Mouse (Mus musculus) intestine, embryonic 16.5 days (tissue): ENCODE measurements at regions not wholly inside any gene's neighbourhood (a gene's known extent, or its start where the extent isn't known, plus 50 kb on each side); places are given as distances from the start of the nearest gene placed in this dataset.

Source experiments
- ATAC-seq: fragments of 200-750 bp; cut with Nextera tagmentation; 2 replicates; pipeline ENCODE4 v1.8.0; 2017; ENCODE audit warnings: moderate TSS enrichment, moderate library complexity
- H3K27ac ChIP-seq: fragments of 300-500 bp; sonication (generic); 2 replicates; pipeline ENCODE4 v1.5.1; 2014; ENCODE audit warnings: mild to moderate bottlenecking, low read length
- H3K27me3 ChIP-seq: fragments of 300-500 bp; sonication (generic); replicated peaks from 2 replicates; pipeline ENCODE4 v1.6.1; 2014; ENCODE audit warnings: low read length, control low read depth, mixed read lengths; ENCODE audit not compliant: control insufficient read depth, insufficient read depth
- H3K36me3 ChIP-seq: fragments of 300-500 bp; sonication (generic); 2 replicates; pipeline ENCODE4 v1.6.1; 2014; ENCODE audit warnings: low read length, control low read depth; ENCODE audit not compliant: control insufficient read depth, insufficient read depth
- H3K4me1 ChIP-seq: fragments of 300-500 bp; sonication (generic); 2 replicates; pipeline ENCODE4 v1.6.1; 2014; ENCODE audit warnings: low read length, control low read depth, mixed read lengths; ENCODE audit not compliant: control insufficient read depth, insufficient read depth
- H3K4me2 ChIP-seq: fragments of 300-500 bp; sonication (generic); 2 replicates; pipeline ENCODE4 v1.6.1; 2014; ENCODE audit warnings: low read depth, low read length, control low read depth
- H3K4me3 ChIP-seq: fragments of 300-500 bp; sonication (generic); 2 replicates; pipeline ENCODE4 v1.5.1; 2014; ENCODE audit warnings: mild to moderate bottlenecking, low read length
- H3K9ac ChIP-seq: fragments of 300-500 bp; sonication (generic); 2 replicates; pipeline ENCODE4 v1.6.1; 2014; ENCODE audit warnings: low read depth, low read length
- H3K9me3 ChIP-seq: fragments of 300-500 bp; sonication (generic); 2 replicates; pipeline ENCODE4 v1.6.1; 2016; ENCODE audit warnings: low read length, control low read depth; ENCODE audit not compliant: control insufficient read depth
- WGBS: fragments of 180-500 bp; shearing (Covaris S2); extraction: QIAGEN DNeasy Blood & Tissue Kit; methylation state at CpG from one replicate; pipeline ENCODE4 v1.1.7; 2014; 5-methylcytosine and 5-hydroxymethylcytosine counted together

- peaks cover 1% of the 10 kb centered on the region; the same call in 1 of the 2 replicates for H3K4me1 ChIP-seq
- H3K9me3 ChIP-seq: no peaks in the 10 kb centered on the region
- no peak for ATAC-seq
- no peak overlapping the region for H3K9ac ChIP-seq
- WGBS: 69% methylated on average over 4 of the region's 4 CpGs
- no peak overlapping the region for H3K4me3 ChIP-seq
- 0 out of 2 replicates have a peak, but pooled peaks cover 2% of the 10 kb centered on the region for H3K27me3 ChIP-seq
- H3K27ac ChIP-seq: no peak overlapping the region
- H3K36me3 ChIP-seq: no peaks in the 10 kb centered on the region
- H3K4me2 ChIP-seq: no peak overlapping the region
Measured at GRCm38 (mm10) chr1:61228942-61229341, 251.2 kb downstream of the Icos start.

GRCm38 (mm10) chr1:61233001-61233400 is 255.3 kb downstream of the Icos start:
- Histone ChIP-seq H3K4me1 (peaks cover 4% of the 10 kb centered on the region; the same call in 1 of the 2 replicates), H3K36me3 (no peaks in the 10 kb centered on the region), H3K9me3 (no peaks in the 10 kb centered on the region), H3K4me2 (no peak overlapping the region), H3K4me3 (no peak overlapping the region), H3K27me3 (0 out of 2 replicates have a peak, but pooled peaks cover 2% of the 10 kb centered on the region), H3K9ac (no peak overlapping the region), H3K27ac (no peak overlapping the region)
- no peak for ATAC-seq
- 72% methylated on average over 1 of the region's 1 CpGs for whole genome bisulfite sequencing

GRCm38 (mm10) chr1:61233476-61234297 is 256.0 kb downstream of the Icos start:
- Histone ChIP-seq H3K36me3 (no peaks in the 10 kb centered on the region), H3K9me3 (no peaks in the 10 kb centered on the region), H3K27ac (no peak overlapping the region), H3K4me2 (no peak overlapping the region), H3K9ac (no peak overlapping the region), H3K27me3 (0 out of 2 replicates have a peak, but pooled peaks cover 2% of the 10 kb centered on the region), H3K4me3 (no peak overlapping the region), H3K4me1 (peaks cover 4% of the 10 kb centered on the region; the same call in 1 of the 2 replicates)
- 25% methylated on average over 10 of the region's 10 CpGs for WGBS
- no peak for ATAC-seq

GRCm38 (mm10) chr1:61234298-61234682 is 256.6 kb downstream of the Icos start:
- no peak overlapping the region for H3K27ac ChIP-seq
- 33% methylated on average over 1 of the region's 1 CpGs for WGBS
- no peak overlapping the region for H3K4me3 ChIP-seq
- H3K4me2 ChIP-seq: no peak overlapping the region
- 0 out of 2 replicates have a peak, but pooled peaks cover 2% of the 10 kb centered on the region for H3K27me3 ChIP-seq
- H3K4me1 ChIP-seq: peaks cover 4% of the 10 kb centered on the region; the same call in 1 of the 2 replicates
- H3K36me3 ChIP-seq: no peaks in the 10 kb centered on the region
- H3K9me3 ChIP-seq: no peaks in the 10 kb centered on the region
- ATAC-seq: no peak
- no peak overlapping the region for H3K9ac ChIP-seq

- ATAC-seq: no peak
- H3K9me3 ChIP-seq: no peaks in the 10 kb centered on the region
- peaks cover 4% of the 10 kb centered on the region; the same call in 1 of the 2 replicates for H3K4me1 ChIP-seq
- H3K4me3 ChIP-seq: no peak overlapping the region
- no peak overlapping the region for H3K4me2 ChIP-seq
- no peak overlapping the region for H3K9ac ChIP-seq
- H3K27ac ChIP-seq: no peak overlapping the region
- 76% methylated on average over 2 of the region's 2 CpGs for WGBS
- no peaks in the 10 kb centered on the region for H3K36me3 ChIP-seq
- 0 out of 2 replicates have a peak, but pooled peaks cover 2% of the 10 kb centered on the region for H3K27me3 ChIP-seq
Measured at GRCm38 (mm10) chr1:61236511-61236910, 258.8 kb downstream of the Icos start.

GRCm38 (mm10) chr1:61238668-61239067 is 260.9 kb downstream of the Icos start:
- no peak overlapping the region for H3K27ac ChIP-seq
- no peak for ATAC-seq
- H3K4me2 ChIP-seq: no peak overlapping the region
- no peak overlapping the region for H3K9ac ChIP-seq
- peaks cover 4% of the 10 kb centered on the region; the same call in 1 of the 2 replicates for H3K4me1 ChIP-seq
- 75% methylated on average over 3 of the region's 3 CpGs for WGBS
- H3K4me3 ChIP-seq: no peak overlapping the region
- H3K36me3 ChIP-seq: no peaks in the 10 kb centered on the region
- no peaks in the 10 kb centered on the region for H3K9me3 ChIP-seq
- no peaks in the 10 kb centered on the region for H3K27me3 ChIP-seq

GRCm38 (mm10) chr1:61257561-61257960 is 279.8 kb downstream of the Icos start:
- H3K27me3 ChIP-seq: no peaks in the 10 kb centered on the region
- H3K27ac ChIP-seq: no peak overlapping the region
- H3K4me2 ChIP-seq: no peak overlapping the region
- H3K9me3 ChIP-seq: no peaks in the 10 kb centered on the region
- no peak for ATAC-seq
- H3K4me1 ChIP-seq: no peaks in the 10 kb centered on the region
- no peaks in the 10 kb centered on the region for H3K36me3 ChIP-seq
- H3K4me3 ChIP-seq: no peak overlapping the region
- H3K9ac ChIP-seq: no peak overlapping the region

GRCm38 (mm10) chr1:61263466-61263865 is 285.7 kb downstream of the Icos start:
- H3K4me2 ChIP-seq: 0 out of 2 replicates have a peak overlapping the region, but pooled peaks have one; percentile 7
- no peak overlapping the region for H3K9ac ChIP-seq

GRCm38 (mm10) chr1:61265706-61266127 is 288.0 kb downstream of the Icos start:
- no peaks in the 10 kb centered on the region for H3K36me3 ChIP-seq
- H3K27me3 ChIP-seq: no peaks in the 10 kb centered on the region
- WGBS: 45% methylated on average over 4 of the region's 4 CpGs
- no peak overlapping the region for H3K9ac ChIP-seq
- no peak for ATAC-seq
- H3K27ac ChIP-seq: no peak overlapping the region
- no peak overlapping the region for H3K4me3 ChIP-seq
- H3K4me2 ChIP-seq: no peak overlapping the region
- H3K9me3 ChIP-seq: no peaks in the 10 kb centered on the region
- H3K4me1 ChIP-seq: peaks cover 4% of the 10 kb centered on the region; the same call in 1 of the 2 replicates

More at GRCm38 (mm10) chr1:61263466-61263865, 285.7 kb downstream of the Icos start:
- Histone ChIP-seq H3K4me3 (no peak overlapping the region), H3K36me3 (no peaks in the 10 kb centered on the region), H3K27ac (no peak overlapping the region), H3K9me3 (no peaks in the 10 kb centered on the region), H3K27me3 (no peaks in the 10 kb centered on the region), H3K4me1 (peaks cover 4% of the 10 kb centered on the region; the same call in 1 of the 2 replicates)
- 19% methylated on average over 10 of the region's 10 CpGs for WGBS
- no peak for ATAC-seq
